Comparison of ENCODE assay signal across 15 mouse cellular contexts in the genomic region with DNA sequence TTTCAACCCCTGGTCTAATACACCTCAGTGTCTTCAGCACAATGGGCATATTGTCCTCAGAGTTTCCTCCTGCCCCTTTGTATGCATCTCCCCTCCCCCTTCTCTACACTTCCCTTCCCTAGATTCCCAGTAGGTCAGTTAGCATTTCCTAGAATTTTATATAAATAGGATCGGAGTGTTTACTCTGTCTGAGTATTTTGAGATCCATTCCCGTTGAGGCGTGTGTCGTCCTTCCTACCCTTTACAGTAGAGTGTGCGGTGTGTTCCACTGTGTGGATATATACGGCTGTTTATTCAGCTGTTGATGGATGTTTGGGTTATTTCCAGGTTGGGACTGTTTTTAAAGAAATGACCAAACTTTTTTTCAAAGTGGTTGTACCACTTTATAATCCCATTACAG.
"Had no signal": no experiment of that assay in that cellular context is flagged by ENCODE, and none has a peak within 500 bp of the region (broad histone marks: within the 10 kb centered on the region; RNA-seq: fewer than 3 reads in every experiment).

No protein-coding gene starts in this region.

- H3K9ac ChIP-seq: kidney, embryonic 15.5 days; limb, embryonic 13.5 days; liver, embryonic 14.5 days; lung, embryonic 15.5 days; neural tube, embryonic 12.5 days had no signal

- H3K4me2 ChIP-seq: kidney, embryonic 15.5 days; limb, embryonic 13.5 days; lung, embryonic 15.5 days; neural tube, embryonic 12.5 days had no signal

- H3K27ac ChIP-seq: kidney, embryonic 15.5 days; limb, embryonic 13.5 days; liver, embryonic 14.5 days; lung, embryonic 15.5 days; midbrain, embryonic 10.5 days; neural tube, embryonic 12.5 days had no signal

- H3K4me1 ChIP-seq: lung, embryonic 15.5 days had no signal

- H3K9me3 ChIP-seq: kidney, embryonic 15.5 days; limb, embryonic 13.5 days; lung, embryonic 15.5 days; midbrain, embryonic 10.5 days; neural tube, embryonic 12.5 days had no signal

- DNase-seq: kidney, adult 2 months; kidney, postnatal 36 days; layer of hippocampus, adult 9-11 months; layer of hippocampus, postnatal 36 days; lung, postnatal 4 days; midbrain, embryonic 14.5 days; right cerebral cortex, postnatal 25 days; thymus, adult 18-20 months; thymus, postnatal 14 days had no signal

- H3K4me3 ChIP-seq: kidney, embryonic 15.5 days; limb, embryonic 13.5 days; lung, embryonic 15.5 days; midbrain, embryonic 10.5 days; neural tube, embryonic 12.5 days had no signal

- H3K27me3 ChIP-seq: kidney, embryonic 15.5 days; limb, embryonic 13.5 days; lung, embryonic 15.5 days; neural tube, embryonic 12.5 days had no signal

- H3K36me3 ChIP-seq: kidney, embryonic 15.5 days; limb, embryonic 13.5 days; lung, embryonic 15.5 days; midbrain, embryonic 10.5 days; neural tube, embryonic 12.5 days had no signal
